Mouse (Mus musculus) heart, postnatal 0 days (tissue): ENCODE measurements around the gene Serinc4. TPM values are rescaled to one million over a fixed set of nuclear protein-coding genes. Genes with fewer than 3 reads are reported as not detected.
"Not testable (repeated sequence)": the region's sequence is repeated elsewhere in the genome, so short reads cannot be mapped to it uniquely, and the experiment has no call there.

Source experiments
- ATAC-seq: fragments of 200-750 bp; cut with Nextera tagmentation; 2 replicates; pipeline ENCODE4 v1.8.0; 2017; ENCODE audit warnings: low read depth, moderate number of reproducible peaks, moderate library complexity; ENCODE audit not compliant: insufficient read depth
- DNase-seq: peaks from one replicate; pipeline ENCODE4 v3.0.0-alpha.2; 2016; ENCODE audit warnings: low spot score
- H3K27ac ChIP-seq: fragments of 300-500 bp; sonication (generic); 2 replicates; pipeline ENCODE4 v1.5.1; 2014; ENCODE audit warnings: low read depth, mild to moderate bottlenecking
- H3K27me3 ChIP-seq: fragments of 300-500 bp; sonication (generic); 2 replicates; pipeline ENCODE4 v1.6.1; 2014; ENCODE audit warnings: low read length, mixed read lengths; ENCODE audit not compliant: control insufficient read depth, insufficient read depth
- H3K36me3 ChIP-seq: fragments of 300-500 bp; sonication (generic); replicated peaks from 2 replicates; pipeline ENCODE4 v1.6.1; 2014; ENCODE audit warnings: low read length, mixed read lengths; ENCODE audit not compliant: control insufficient read depth, insufficient read depth
- H3K4me1 ChIP-seq: fragments of 300-500 bp; sonication (generic); 2 replicates; pipeline ENCODE4 v1.6.1; 2014; ENCODE audit warnings: antibody characterized with exemption; ENCODE audit not compliant: control insufficient read depth, insufficient read depth
- H3K4me2 ChIP-seq: fragments of 300-500 bp; sonication (generic); 2 replicates; pipeline ENCODE4 v1.6.1; 2014; ENCODE audit warnings: low read depth, mild to moderate bottlenecking, low read length, moderate library complexity
- H3K4me3 ChIP-seq: fragments of 300-500 bp; sonication (generic); 2 replicates; pipeline ENCODE4 v1.5.1; 2014; ENCODE audit warnings: low read depth, low read length
- H3K9ac ChIP-seq: fragments of 300-500 bp; sonication (generic); replicated peaks from 2 replicates; pipeline ENCODE4 v1.6.1; 2014; ENCODE audit warnings: low read depth, low read length, mixed read lengths
- H3K9me3 ChIP-seq: fragments of 300-500 bp; sonication (generic); replicated peaks from 2 replicates; pipeline ENCODE4 v1.6.1; 2016; ENCODE audit warnings: low read length; ENCODE audit not compliant: control insufficient read depth
- CTCF ChIP-seq: IDR thresholded peaks from 2 replicates; pipeline ENCODE4 v1.5.1; 2016; ENCODE audit warnings: antibody characterized with exemption, control low read depth, low read depth
- EP300 ChIP-seq: IDR thresholded peaks from 2 replicates; pipeline ENCODE4 v1.6.1; 2016; ENCODE audit warnings: antibody characterized with exemption, low read depth
- WGBS: fragments of 180-500 bp; shearing (Covaris S2); extraction: QIAGEN DNeasy Blood & Tissue Kit; methylation state at CpG from one replicate; pipeline ENCODE4 v1.1.7; 2014; 5-methylcytosine and 5-hydroxymethylcytosine counted together
- polyA plus RNA-seq: library from polyadenylated mRNA; unstranded; fragments of >200 nt; fragmentation: Nextera tagmentation; extraction: Ambion mirVana; gene quantifications from 2 replicates; pipeline ENCODE4 v1.2.1, GENCODE M21; 2015
- total RNA-seq: library from RNA; depleted of rRNA; stranded (reverse); fragments of >200 nt; gene quantifications from 2 replicates; pipeline ENCODE4 v1.2.3, GENCODE M21; 2014; ENCODE audit warnings: low replicate concordance

Gene Serinc4
- total and polyA plus RNA-seq, 2 experiments from 2014 or later: 0.04 TPM; not detected in 1

- Histone ChIP-seq H3K9me3 (no peaks in the 10 kb centered on the region), H3K36me3 (no peaks in the 10 kb centered on the region), H3K27me3 (no peaks in the 10 kb centered on the region), H3K27ac (no peak overlapping the region), H3K4me2 (no peak overlapping the region), H3K4me3 (no peak overlapping the region), H3K9ac (no peak overlapping the region), H3K4me1 (no peaks in the 10 kb centered on the region)
- 84% methylated on average over 3 of the region's 3 CpGs for WGBS
- ATAC-seq: no peak
- no peak for DNase-seq
- no peak for TF ChIP-seq CTCF
- no peak for TF ChIP-seq EP300
Observed at GRCm38 (mm10) chr2:121477491-121478266, 21.1 kb upstream of the Serinc4 start.

GRCm38 (mm10) chr2:121475306-121475705 is 18.7 kb upstream of the Serinc4 start:
- not testable (repeated sequence) for ATAC-seq, H3K4me1 ChIP-seq, H3K27me3 ChIP-seq, H3K9me3 ChIP-seq, H3K4me2 ChIP-seq, H3K36me3 ChIP-seq, H3K9ac ChIP-seq, H3K4me3 ChIP-seq, DNase-seq, H3K27ac ChIP-seq
- 100% methylated on average over 2 of the region's 2 CpGs for WGBS

- TF ChIP-seq EP300: no peak
- no peak for TF ChIP-seq CTCF
- no peak for ATAC-seq
- peak overlapping the region; percentile 75 for H3K4me3 ChIP-seq
- no peaks in the 10 kb centered on the region for H3K36me3 ChIP-seq
- 33% methylated on average over 8 of the region's 8 CpGs for WGBS
- peak overlapping the region; percentile 65 for H3K4me2 ChIP-seq
- H3K27ac ChIP-seq: peak overlapping the region; percentile 81
- no peaks in the 10 kb centered on the region for H3K9me3 ChIP-seq
- no peak for DNase-seq
- H3K9ac ChIP-seq: peak overlapping the region; percentile 63; the same call in 1 of the 2 replicates
- no peaks in the 10 kb centered on the region for H3K27me3 ChIP-seq
- H3K4me1 ChIP-seq: no peaks in the 10 kb centered on the region
Observed at GRCm38 (mm10) chr2:121474180-121474535, 17.6 kb upstream of the Serinc4 start.

GRCm38 (mm10) chr2:121473301-121474179 is 17.0 kb upstream of the Serinc4 start, which contains the start of gene Mfap1b:
TSS of gene Mfap1b (minus strand) at chr2:121474067.
- H3K27me3 ChIP-seq, H3K9me3 ChIP-seq, H3K36me3 ChIP-seq, H3K4me1 ChIP-seq: not testable (repeated sequence)
- peak within 1 kb of the TSS; percentile 63 for H3K9ac ChIP-seq
- peak within 1 kb of the TSS; percentile 75 for H3K4me3 ChIP-seq
- H3K4me2 ChIP-seq: peak within 1 kb of the TSS; percentile 65
- DNase-seq (peak; percentile 92), ATAC-seq (peak; percentile 95)
- H3K27ac ChIP-seq: peak within 1 kb of the TSS; percentile 81
- WGBS: 5% methylated on average over 36 of the region's 41 CpGs

GRCm38 (mm10) chr2:121472783-121473182 is 16.2 kb upstream of the Serinc4 start:
- H3K4me1 ChIP-seq: not testable (repeated sequence)

GRCm38 (mm10) chr2:121468982-121469381 is 12.4 kb upstream of the Serinc4 start:
- H3K4me2 ChIP-seq, ATAC-seq, H3K27ac ChIP-seq, H3K9ac ChIP-seq, H3K27me3 ChIP-seq, H3K9me3 ChIP-seq, H3K4me3 ChIP-seq, DNase-seq, H3K4me1 ChIP-seq, H3K36me3 ChIP-seq: not testable (repeated sequence)
- 83% methylated on average over 1 of the region's 6 CpGs for WGBS

More at GRCm38 (mm10) chr2:121472783-121473182, 16.2 kb upstream of the Serinc4 start:
- H3K27ac ChIP-seq, DNase-seq, H3K4me3 ChIP-seq, H3K9ac ChIP-seq, H3K4me2 ChIP-seq, H3K9me3 ChIP-seq, H3K36me3 ChIP-seq, H3K27me3 ChIP-seq, ATAC-seq: not testable (repeated sequence)
- WGBS: 95% methylated on average over 3 of the region's 3 CpGs
